Mouse (Mus musculus): ENCODE data around the gene Ero1lb. TPM values are rescaled to one million over a fixed set of nuclear protein-coding genes. Genes with fewer than 3 reads are reported as not detected.

Ero1lb gene
- polyA plus RNA-seq (2015; fragmentation: Nextera tagmentation; extraction: Ambion mirVana) = 17.6 and 17.8 TPM in 2 replicates

- no peaks in the 10 kb centered on the region for H3K27me3 ChIP-seq
- no peaks in the 10 kb centered on the region for H3K9me3 ChIP-seq
- H3K4me1 ChIP-seq (replicated peaks) = peaks cover 14% of the 10 kb centered on the region
- peak; percentile 98 for ATAC-seq (ENCODE audit: low FRiP score, low read depth)
- under 1% methylated on average over 73 of the region's 73 CpGs for WGBS
- peak within 1 kb of the TSS; percentile 74 for H3K4me2 ChIP-seq
- peak within 1 kb of the TSS; percentile 74 for H3K9ac ChIP-seq
- peak within 1 kb of the TSS; percentile 62 for H3K27ac ChIP-seq (replicated peaks)
- peak within 1 kb of the TSS; percentile 73 for H3K4me3 ChIP-seq
- no peaks in the 10 kb centered on the region for H3K36me3 ChIP-seq
Measured at GRCm38 (mm10) chr13:12565621-12566390, at the start of gene Ero1lb. TSS of gene Ero1lb (plus strand) at chr13:12565874.

- H3K27ac ChIP-seq (replicated peaks) = no peak overlapping the region
- no peaks in the 10 kb centered on the region for H3K36me3 ChIP-seq
- H3K4me3 ChIP-seq = peak overlapping the region; percentile 56
- H3K9ac ChIP-seq = peak overlapping the region; percentile 43
- WGBS = 4% methylated on average over 18 of the region's 18 CpGs
- peaks cover 6% of the 10 kb centered on the region; the same call in 1 of the 2 replicates for H3K4me1 ChIP-seq (replicated peaks)
- no peaks in the 10 kb centered on the region for H3K27me3 ChIP-seq
- no peaks in the 10 kb centered on the region for H3K9me3 ChIP-seq
- peak overlapping the region; percentile 98 for H3K4me2 ChIP-seq
- ATAC-seq (ENCODE audit: low FRiP score, low read depth) = peak; percentile 69; the same call in 1 of the 2 replicates
Measured at GRCm38 (mm10) chr13:12519371-12519770, 46.3 kb upstream of the Ero1lb start.

- H3K27me3 ChIP-seq = no peaks in the 10 kb centered on the region
- 1% methylated on average over 35 of the region's 35 CpGs for WGBS
- peak within 1 kb of the TSS; percentile 98 for H3K4me2 ChIP-seq
- peak within 1 kb of the TSS; percentile 56 for H3K4me3 ChIP-seq
- no peaks in the 10 kb centered on the region for H3K36me3 ChIP-seq
- H3K9me3 ChIP-seq = no peaks in the 10 kb centered on the region
- H3K4me1 ChIP-seq (replicated peaks) = peaks cover 6% of the 10 kb centered on the region; the same call in 1 of the 2 replicates
- peak; percentile 87 for ATAC-seq (ENCODE audit: low FRiP score, low read depth)
- H3K9ac ChIP-seq = peak within 1 kb of the TSS; percentile 52
- H3K27ac ChIP-seq (replicated peaks) = no peak within 1 kb of the TSS
Measured at GRCm38 (mm10) chr13:12519955-12520584, 45.6 kb upstream of the Ero1lb start, which contains the start of gene Edaradd. TSS of gene Edaradd (minus strand) at chr13:12520438.

- Histone ChIP-seq H3K9me3 (no peaks in the 10 kb centered on the region), H3K36me3 (no peaks in the 10 kb centered on the region), H3K4me2 (no peak overlapping the region), H3K4me3 (no peak overlapping the region), H3K4me1 (replicated peaks) (peaks cover 6% of the 10 kb centered on the region; the same call in 1 of the 2 replicates), H3K27ac (replicated peaks) (no peak overlapping the region), H3K9ac (no peak overlapping the region), H3K27me3 (no peaks in the 10 kb centered on the region)
- ATAC-seq (ENCODE audit: low FRiP score, low read depth) = no peak
Measured at GRCm38 (mm10) chr13:12522346-12522745, 43.3 kb upstream of the Ero1lb start.

- no peak overlapping the region for H3K4me2 ChIP-seq
- H3K4me1 ChIP-seq (replicated peaks) = no peaks in the 10 kb centered on the region
- H3K36me3 ChIP-seq = no peaks in the 10 kb centered on the region
- no peaks in the 10 kb centered on the region for H3K27me3 ChIP-seq
- ATAC-seq (ENCODE audit: low FRiP score, low read depth) = no peak
- no peaks in the 10 kb centered on the region for H3K9me3 ChIP-seq
- no peak overlapping the region for H3K9ac ChIP-seq
- no peak overlapping the region for H3K4me3 ChIP-seq
- WGBS = 87% methylated on average over 4 of the region's 4 CpGs
- no peak overlapping the region for H3K27ac ChIP-seq (replicated peaks)
Measured at GRCm38 (mm10) chr13:12525678-12526077, 40.0 kb upstream of the Ero1lb start.

- 91% methylated on average over 3 of the region's 3 CpGs for WGBS
- 0 out of 2 replicates have a peak, but pooled peaks cover 3% of the 10 kb centered on the region for H3K4me1 ChIP-seq (replicated peaks)
- no peak for ATAC-seq (ENCODE audit: low FRiP score, low read depth)
- H3K27me3 ChIP-seq = no peaks in the 10 kb centered on the region
- no peak overlapping the region for H3K27ac ChIP-seq (replicated peaks)
- H3K4me2 ChIP-seq = no peak overlapping the region
- no peak overlapping the region for H3K4me3 ChIP-seq
- H3K9me3 ChIP-seq = 0 out of 2 replicates have a peak, but pooled peaks cover 3% of the 10 kb centered on the region
- H3K9ac ChIP-seq = no peak overlapping the region
- no peaks in the 10 kb centered on the region for H3K36me3 ChIP-seq
Measured at GRCm38 (mm10) chr13:12534628-12535027, 31.0 kb upstream of the Ero1lb start.

- Histone ChIP-seq H3K27ac (replicated peaks) (no peak overlapping the region), H3K4me1 (replicated peaks) (peaks cover 20% of the 10 kb centered on the region), H3K36me3 (no peaks in the 10 kb centered on the region), H3K4me3 (no peak overlapping the region), H3K9me3 (0 out of 2 replicates have a peak, but pooled peaks cover 3% of the 10 kb centered on the region), H3K27me3 (peaks cover 3% of the 10 kb centered on the region; the same call in 1 of the 2 replicates), H3K9ac (no peak overlapping the region), H3K4me2 (no peak overlapping the region)
- 80% methylated on average over 6 of the region's 6 CpGs for WGBS
- no peak for ATAC-seq (ENCODE audit: low FRiP score, low read depth)
Measured at GRCm38 (mm10) chr13:12537971-12538370, 27.7 kb upstream of the Ero1lb start.

GRCm38 (mm10) chr13:12539716-12540115 lies 26.0 kb upstream of the Ero1lb start:
- Histone ChIP-seq H3K4me2 (peak overlapping the region; percentile 40), H3K9ac (no peak overlapping the region), H3K27me3 (peaks cover 3% of the 10 kb centered on the region; the same call in 1 of the 2 replicates), H3K4me1 (replicated peaks) (peaks cover 20% of the 10 kb centered on the region), H3K9me3 (0 out of 2 replicates have a peak, but pooled peaks cover 3% of the 10 kb centered on the region), H3K4me3 (peak overlapping the region; percentile 3; the same call in 1 of the 2 replicates), H3K36me3 (no peaks in the 10 kb centered on the region), H3K27ac (replicated peaks) (peak overlapping the region; percentile 60)
- WGBS = 13% methylated on average over 11 of the region's 11 CpGs
- ATAC-seq (ENCODE audit: low FRiP score, low read depth) = peak; percentile 81

GRCm38 (mm10) chr13:12540119-12540518 lies 25.6 kb upstream of the Ero1lb start:
- H3K36me3 ChIP-seq = no peaks in the 10 kb centered on the region
- H3K4me2 ChIP-seq = peak overlapping the region; percentile 40
- H3K9ac ChIP-seq = no peak overlapping the region
- WGBS = 59% methylated on average over 13 of the region's 13 CpGs
- 0 out of 2 replicates have a peak, but pooled peaks cover 3% of the 10 kb centered on the region for H3K9me3 ChIP-seq
- ATAC-seq (ENCODE audit: low FRiP score, low read depth) = no peak
- peak overlapping the region; percentile 60 for H3K27ac ChIP-seq (replicated peaks)
- peak overlapping the region; percentile 3; the same call in 1 of the 2 replicates for H3K4me3 ChIP-seq
- H3K27me3 ChIP-seq = peaks cover 3% of the 10 kb centered on the region; the same call in 1 of the 2 replicates
- H3K4me1 ChIP-seq (replicated peaks) = peaks cover 20% of the 10 kb centered on the region

- Histone ChIP-seq H3K27me3 (peaks cover 3% of the 10 kb centered on the region; the same call in 1 of the 2 replicates), H3K4me2 (peak overlapping the region; percentile 46), H3K9ac (no peak overlapping the region), H3K9me3 (no peaks in the 10 kb centered on the region), H3K27ac (replicated peaks) (no peak overlapping the region), H3K36me3 (no peaks in the 10 kb centered on the region), H3K4me1 (replicated peaks) (peaks cover 20% of the 10 kb centered on the region), H3K4me3 (peak overlapping the region; percentile 17; the same call in 1 of the 2 replicates)
- ATAC-seq (ENCODE audit: low FRiP score, low read depth) = no peak; the same call in 1 of the 2 replicates
- WGBS = 11% methylated on average over 23 of the region's 23 CpGs
Measured at GRCm38 (mm10) chr13:12542006-12542981, 23.4 kb upstream of the Ero1lb start.

- Histone ChIP-seq H3K4me1 (replicated peaks) (peaks cover 20% of the 10 kb centered on the region), H3K27me3 (peaks cover 3% of the 10 kb centered on the region; the same call in 1 of the 2 replicates), H3K9ac (no peak overlapping the region), H3K27ac (replicated peaks) (no peak overlapping the region), H3K9me3 (no peaks in the 10 kb centered on the region), H3K4me2 (no peak overlapping the region), H3K36me3 (no peaks in the 10 kb centered on the region), H3K4me3 (no peak overlapping the region)
- 80% methylated on average over 5 of the region's 5 CpGs for WGBS
- ATAC-seq (ENCODE audit: low FRiP score, low read depth) = no peak
Measured at GRCm38 (mm10) chr13:12543246-12543645, 22.4 kb upstream of the Ero1lb start.
